Mouse (Mus musculus) embryonic stem cell, embryonic (primary cell): ENCODE results near the gene Slc51b.

Source experiments
- CTCF ChIA-PET, 4 experiments: fragments of 300-600 bp in 2 of 4; fragments of 350-600 bp in 2 of 4; sonication (Branson Sonifier 250); formaldehyde crosslinking; loops; one replicate each; lab custom pipeline; 2022; ENCODE audit warnings: inconsistent platforms in 2 of 4; lab: Charles Lee
- POLR2A ChIA-PET, 4 experiments: fragments of 300-600 bp in 2 of 4; fragments of 350-600 bp in 2 of 4; sonication (Branson Sonifier 250); formaldehyde crosslinking; loops; one replicate each; lab custom pipeline; 2022; ENCODE audit warnings: antibody characterized with exemption in 4 of 4, inconsistent platforms in 1 of 4; lab: Charles Lee

Slc51b gene

DNA sequence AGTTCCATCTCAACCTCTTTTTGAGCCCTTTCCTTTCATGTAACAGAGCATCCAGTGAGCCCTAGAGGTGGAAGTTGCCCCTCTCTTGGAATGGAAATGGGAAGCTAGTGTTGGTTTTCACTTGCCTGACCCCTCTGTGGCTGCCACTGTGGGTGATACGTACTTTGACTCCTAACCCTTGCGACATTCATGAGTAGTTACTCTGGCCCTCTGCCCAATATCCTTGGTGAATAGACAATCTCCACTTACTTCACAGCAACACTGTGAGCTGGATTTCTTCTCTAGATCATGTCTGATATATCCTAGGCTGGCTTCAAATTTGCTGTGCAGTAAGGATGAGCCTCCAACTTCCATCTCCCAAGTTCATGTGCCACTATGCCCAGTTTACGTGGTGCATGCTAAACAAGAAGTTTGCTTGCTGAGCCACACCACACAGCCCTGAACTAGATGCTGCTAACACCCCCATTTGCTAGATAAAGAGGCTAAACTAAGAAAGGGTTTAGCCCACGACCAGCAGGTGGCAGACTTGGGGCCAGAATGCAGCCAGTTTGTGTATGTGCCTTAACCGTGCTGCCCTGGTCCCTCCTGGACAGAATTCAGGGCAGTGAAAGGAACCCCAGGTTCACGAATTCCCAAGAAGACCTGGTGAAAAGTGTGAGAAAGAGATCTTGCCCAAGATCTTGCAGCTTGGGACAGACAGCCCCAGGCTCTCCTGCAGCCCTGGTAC, 30.0 kb downstream of the Slc51b start:
- ChIA-PET CTCF (interaction anchor here in 3 of 4 experiments (0.5 to 1.3 kb wide), 8 partner anchors 8 to 374 kb away, joined by 3 to 19 read pairs (median 3); partner anchors contain the start of gene Plekho2 (in 1 of the 3)), POLR2A (interaction anchor here in 3 of 4 experiments (0.8 to 5.1 kb wide), 7 partner anchors 9 to 197 kb away, joined by 3 to 30 read pairs (median 4); partner anchors contain the start of gene Mtfmt (in 2 of the 3))

GRCm38 (mm10) chr9:65391613-65391964, 31.2 kb downstream of the Slc51b start, which contains the start of gene Kbtbd13:
Gene Kbtbd13, minus strand, starts transcription at chr9:65391652.
- CTCF ChIA-PET = interaction anchor here in 3 of 4 experiments (0.6 to 1.8 kb wide), 6 partner anchors 19 to 1833 kb away, joined by 3 to 8 read pairs (median 4); no protein-coding TSS in a partner anchor
- POLR2A ChIA-PET = interaction anchor here in 1 of 4 experiments (0.5 to 5.1 kb wide), 3 partner anchors 11 to 199 kb away, joined by 11 to 30 read pairs (median 11); no protein-coding TSS in a partner anchor

DNA sequence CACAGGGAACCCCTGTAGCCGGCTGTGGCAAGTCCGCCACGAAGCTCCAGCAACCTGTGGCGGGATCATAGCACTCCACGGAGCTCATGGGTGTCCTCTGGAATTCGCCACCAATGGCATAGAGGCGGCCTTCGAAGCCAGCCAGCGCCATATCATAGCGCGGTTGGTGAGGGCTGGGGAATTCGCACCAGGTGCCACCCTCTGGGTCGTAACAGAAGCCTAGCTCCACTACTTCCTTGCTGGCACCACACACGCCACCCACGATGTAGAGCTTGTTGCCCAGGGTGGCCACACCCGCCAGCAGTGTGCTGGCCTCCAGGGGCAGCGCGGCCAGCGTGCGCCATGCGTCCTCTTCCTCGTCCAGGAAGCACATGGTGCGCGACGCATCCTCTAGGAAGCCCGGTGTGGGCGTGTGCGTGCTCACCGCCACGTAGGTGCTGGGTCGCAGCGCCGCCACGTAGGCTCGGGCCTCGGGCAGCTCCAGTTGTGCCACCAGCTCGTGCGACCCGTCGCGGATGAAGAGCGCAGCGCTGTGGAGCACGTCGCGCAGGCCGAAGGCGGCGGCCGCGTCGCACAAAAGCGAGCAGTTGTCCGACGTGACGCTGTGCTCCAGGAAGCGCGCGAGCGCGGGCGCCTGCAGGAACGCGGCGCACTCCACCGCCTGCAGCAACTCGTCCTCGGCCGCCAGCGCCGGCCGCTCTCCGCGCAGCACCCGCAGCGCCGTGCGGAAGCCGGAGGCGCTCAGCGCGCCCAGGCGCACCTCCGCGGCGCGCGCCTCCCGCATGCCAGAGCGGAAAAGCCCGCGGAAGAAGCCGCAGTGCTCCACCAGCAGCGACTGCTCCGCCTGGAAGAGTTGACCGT, 31.8 kb downstream of the Slc51b start:
- ChIA-PET CTCF (interaction anchor here (0.6 to 1.8 kb wide), 9 partner anchors 16 to 1834 kb away, joined by 3 to 8 read pairs (median 3); no protein-coding TSS in a partner anchor), POLR2A (interaction anchor here in 3 of 4 experiments (0.6 to 5.1 kb wide), 17 partner anchors 10 to 197 kb away, joined by 3 to 30 read pairs (median 5); partner anchors contain the start of gene Mtfmt (in 1 of the 3))

- ChIA-PET CTCF (interaction anchor here in 1 of 4 experiments (0.6 to 1.0 kb wide), 2 partner anchors 15 to 602 kb away, joined by 3 read pairs; no protein-coding TSS in a partner anchor), POLR2A (interaction anchor here in 1 of 4 experiments (0.7 kb wide), 1 partner anchor 16 kb away, joined by 4 read pairs; no protein-coding TSS in a partner anchor)
Measured at GRCm38 (mm10) chr9:65386373-65387140, 36.2 kb downstream of the Slc51b start.

DNA sequence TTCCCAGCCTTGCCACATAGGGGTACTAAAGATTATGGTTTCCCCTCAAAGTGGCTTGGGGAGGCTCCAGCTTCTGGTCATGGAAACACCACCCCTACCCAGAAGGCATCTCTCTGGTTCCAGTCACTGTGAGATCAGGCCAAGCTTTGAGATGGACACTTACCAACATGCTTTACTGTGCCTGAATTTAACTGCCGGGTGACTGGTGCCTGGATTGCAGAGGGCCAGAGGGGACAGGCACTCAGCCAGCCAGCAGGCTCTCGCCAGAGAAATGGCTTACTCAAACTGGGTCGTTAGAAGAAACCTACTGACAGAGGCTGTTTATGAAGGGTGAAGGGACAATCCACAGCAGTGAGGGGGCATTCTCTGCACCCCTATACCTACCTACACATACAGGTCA, 38.5 kb downstream of the Slc51b start:
- ChIA-PET CTCF (interaction anchor here in 1 of 4 experiments (0.7 to 1.1 kb wide), 3 partner anchors 9 to 48 kb away, joined by 3 to 4 read pairs (median 3); no protein-coding TSS in a partner anchor), POLR2A (interaction anchor here (0.8 to 1.9 kb wide), 6 partner anchors 9 to 118 kb away, joined by 3 to 4 read pairs (median 4); partner anchors contain the start of gene Ubap1l (in 1 of the 4))

GRCm38 (mm10) chr9:65382751-65383097, 40.0 kb downstream of the Slc51b start:
- CTCF ChIA-PET = interaction anchor here in 2 of 4 experiments (0.6 to 1.8 kb wide), 2 partner anchors 10 to 1473 kb away, joined by 4 to 6 read pairs; no protein-coding TSS in a partner anchor
- POLR2A ChIA-PET = interaction anchor here in 3 of 4 experiments (0.7 to 5.1 kb wide), 11 partner anchors 9 to 117 kb away, joined by 3 to 30 read pairs (median 3); partner anchors contain the start of genes Kbtbd13 (in 1 of the 3), Pdcd7 (in 1 of the 3) and Rasl12 (in 1 of the 3)

- CTCF ChIA-PET = interaction anchor here in 3 of 4 experiments (0.6 to 1.8 kb wide), 4 partner anchors 10 to 1472 kb away, joined by 3 to 6 read pairs (median 4); no protein-coding TSS in a partner anchor
- POLR2A ChIA-PET = interaction anchor here in 3 of 4 experiments (0.5 to 5.1 kb wide), 13 partner anchors 9 to 421 kb away, joined by 3 to 30 read pairs (median 3); partner anchors contain the start of genes Kbtbd13 (in 1 of the 3), Pdcd7 (in 1 of the 3) and Rasl12 (in 1 of the 3)
Measured at GRCm38 (mm10) chr9:65382031-65382750, 40.6 kb downstream of the Slc51b start.

DNA sequence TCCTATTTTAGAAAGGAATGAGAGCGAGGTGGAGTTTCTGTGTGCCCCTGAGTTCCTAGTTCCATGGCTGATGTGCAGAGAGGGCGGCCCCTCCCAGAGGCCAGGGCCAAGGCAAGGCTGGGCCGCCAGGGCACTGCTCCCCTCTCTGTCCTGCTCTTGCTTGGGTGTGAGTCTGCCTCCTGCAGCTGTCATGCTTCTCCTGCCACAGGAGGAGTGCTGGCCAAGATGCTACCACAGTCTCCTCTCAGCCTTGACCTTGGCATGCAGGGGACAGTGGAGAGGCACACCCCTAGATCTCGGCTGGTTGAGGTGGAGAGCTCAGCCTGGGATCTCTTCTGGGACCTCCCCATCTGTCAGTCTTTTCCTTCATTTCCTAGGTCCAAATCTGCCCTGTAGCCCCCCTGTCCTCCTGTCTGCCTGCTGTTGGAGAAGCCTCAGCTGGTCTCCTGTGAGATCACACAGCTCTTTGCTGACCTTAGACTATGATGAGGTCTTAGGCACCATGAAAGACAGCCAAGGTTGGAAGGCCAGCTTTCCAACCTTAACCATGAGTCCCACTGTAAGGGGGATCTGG, 41.7 kb downstream of the Slc51b start:
- ChIA-PET POLR2A (interaction anchor here in 3 of 4 experiments (0.6 to 5.1 kb wide), 6 partner anchors 9 to 357 kb away, joined by 3 to 30 read pairs (median 4); partner anchors contain the start of gene Kbtbd13 (in 1 of the 3)), CTCF (interaction anchor here in 2 of 4 experiments (0.5 to 1.8 kb wide), 2 partner anchors 8 to 190 kb away, joined by 4 to 6 read pairs; no protein-coding TSS in a partner anchor)

DNA sequence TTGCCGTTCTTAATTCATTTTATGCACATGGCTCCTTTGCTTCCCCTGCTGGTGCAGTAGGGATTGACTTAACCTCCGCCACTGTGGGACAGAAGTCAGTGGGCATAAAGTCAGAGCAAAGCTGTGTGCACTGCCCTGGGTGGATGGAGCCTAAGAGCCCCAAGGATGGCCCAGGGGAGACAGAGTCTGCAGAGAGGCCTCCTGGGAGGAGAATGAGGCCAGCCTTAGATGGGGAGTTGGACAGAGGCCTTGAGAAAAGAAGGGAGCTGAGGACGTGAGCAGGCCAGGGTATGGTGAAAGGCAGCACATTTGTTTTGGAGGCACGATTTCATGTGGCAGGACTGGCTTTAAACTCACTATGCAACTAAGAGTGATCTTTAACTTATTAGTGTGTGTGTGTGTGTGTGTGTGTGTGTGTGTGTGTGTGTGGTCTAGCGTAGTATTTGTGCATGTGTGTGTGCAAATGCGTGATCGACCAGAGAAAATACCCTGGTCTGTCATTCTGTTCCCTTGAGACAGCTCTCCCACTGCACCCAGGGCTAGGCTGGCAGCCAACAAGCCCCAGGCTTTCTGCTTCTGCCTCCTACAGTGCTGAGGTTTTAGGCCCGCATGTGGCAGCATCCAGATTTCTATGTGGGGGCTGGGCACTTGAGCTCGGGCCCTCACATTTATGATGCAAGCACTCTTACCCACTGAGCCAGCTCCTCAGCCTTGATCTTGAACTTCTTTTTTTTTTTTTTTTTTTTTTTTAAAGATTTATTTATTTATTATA, 47.4 kb downstream of the Slc51b start:
- CTCF ChIA-PET = interaction anchor here in 3 of 4 experiments (0.6 to 1.5 kb wide), 6 partner anchors 9 to 86 kb away, joined by 3 to 4 read pairs (median 3); no protein-coding TSS in a partner anchor
- POLR2A ChIA-PET = interaction anchor here in 2 of 4 experiments (0.7 to 2.1 kb wide), 9 partner anchors 9 to 174 kb away, joined by 3 to 6 read pairs (median 4); partner anchors contain the start of genes Pdcd7 (in 1 of the 2) and Ubap1l (in 1 of the 2)

DNA sequence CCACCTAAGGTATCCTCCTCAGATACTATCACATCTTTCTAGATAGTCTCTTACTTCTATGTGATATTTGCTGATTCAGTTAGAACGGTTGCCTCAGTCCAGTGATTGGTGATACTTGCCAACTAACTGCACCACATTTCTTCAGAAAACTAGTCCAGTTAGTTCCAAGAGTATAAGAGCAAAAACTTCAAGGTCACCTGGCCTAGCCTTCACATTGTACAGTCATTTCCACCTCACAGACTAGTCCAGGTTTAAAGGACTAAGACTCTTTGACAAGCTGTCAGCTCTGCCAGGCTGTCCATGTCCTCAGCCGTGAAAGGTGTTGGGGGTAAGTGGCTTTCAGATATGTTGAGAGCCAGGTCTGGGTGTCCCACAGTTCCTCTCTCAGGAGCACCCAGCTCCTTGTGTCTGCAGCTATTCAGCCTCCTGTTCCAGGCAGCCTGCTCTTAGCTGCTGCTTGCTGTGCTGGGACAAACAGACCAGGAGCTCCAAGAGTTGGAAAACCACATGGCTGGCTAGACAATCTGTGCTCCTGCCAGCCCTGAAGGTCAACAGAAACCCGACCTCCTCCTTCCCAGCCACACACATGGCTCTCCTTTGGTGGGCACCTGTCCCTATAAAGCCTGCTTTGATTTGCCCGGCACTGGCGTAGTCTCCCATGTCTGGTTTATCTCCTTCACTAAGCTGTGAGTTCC, 48.1 kb downstream of the Slc51b start:
- CTCF ChIA-PET = interaction anchor here in 2 of 4 experiments (1.1 to 1.5 kb wide), 3 partner anchors 9 to 59 kb away, joined by 3 to 4 read pairs (median 3); no protein-coding TSS in a partner anchor
- POLR2A ChIA-PET = interaction anchor here in 2 of 4 experiments (1.0 to 2.1 kb wide), 5 partner anchors 9 to 35 kb away, joined by 3 to 5 read pairs (median 3); partner anchors contain the start of genes Pdcd7 (in 1 of the 2) and Ubap1l (in 1 of the 2)

- POLR2A ChIA-PET = interaction anchor here in 3 of 4 experiments (0.6 to 3.0 kb wide), 17 partner anchors 9 to 221 kb away, joined by 3 to 13 read pairs (median 3); partner anchors contain the start of genes Mtfmt (in 2 of the 3), Kbtbd13 (in 1 of the 3), Pdcd7 (in 1 of the 3) and Ubap1l (in 1 of the 3)
- CTCF ChIA-PET = interaction anchor here in 2 of 4 experiments (0.7 to 1.8 kb wide), 10 partner anchors 9 to 227 kb away, joined by 3 to 9 read pairs (median 3); partner anchors contain the start of gene Kbtbd13 (in 1 of the 2)
Measured at GRCm38 (mm10) chr9:65372449-65372848, 50.3 kb downstream of the Slc51b start.

DNA sequence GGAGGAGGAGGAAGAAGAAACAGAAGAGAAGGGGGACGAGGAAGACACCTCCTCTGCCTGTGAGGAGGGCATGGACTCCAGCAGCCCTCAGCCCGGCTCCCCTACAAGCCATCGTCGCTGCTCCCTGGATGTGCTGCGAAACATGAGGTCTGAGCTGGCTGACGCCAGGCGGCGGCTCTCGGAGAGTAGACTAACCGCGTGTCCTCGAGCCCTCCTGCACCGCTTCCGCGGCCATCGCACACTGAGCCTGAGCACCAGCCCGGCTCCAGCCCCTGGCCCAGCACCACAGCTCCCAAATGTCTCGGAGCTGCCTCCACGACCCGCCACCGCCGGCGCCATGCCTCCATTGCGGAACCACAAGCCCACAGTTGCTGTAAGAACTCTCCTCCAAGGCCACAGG, 51.0 kb downstream of the Slc51b start:
- POLR2A ChIA-PET = interaction anchor here in 3 of 4 experiments (0.5 to 3.0 kb wide), 18 partner anchors 10 to 1193 kb away, joined by 3 to 13 read pairs (median 4); partner anchors contain the start of genes Kbtbd13 (in 1 of the 3), Mtfmt (in 1 of the 3), Pdcd7 (in 1 of the 3) and Plekho2 (in 1 of the 3)
- CTCF ChIA-PET = interaction anchor here in 3 of 4 experiments (0.6 to 1.8 kb wide), 9 partner anchors 8 to 151 kb away, joined by 3 to 9 read pairs (median 4); partner anchors contain the start of gene Kbtbd13 (in 1 of the 3)

DNA sequence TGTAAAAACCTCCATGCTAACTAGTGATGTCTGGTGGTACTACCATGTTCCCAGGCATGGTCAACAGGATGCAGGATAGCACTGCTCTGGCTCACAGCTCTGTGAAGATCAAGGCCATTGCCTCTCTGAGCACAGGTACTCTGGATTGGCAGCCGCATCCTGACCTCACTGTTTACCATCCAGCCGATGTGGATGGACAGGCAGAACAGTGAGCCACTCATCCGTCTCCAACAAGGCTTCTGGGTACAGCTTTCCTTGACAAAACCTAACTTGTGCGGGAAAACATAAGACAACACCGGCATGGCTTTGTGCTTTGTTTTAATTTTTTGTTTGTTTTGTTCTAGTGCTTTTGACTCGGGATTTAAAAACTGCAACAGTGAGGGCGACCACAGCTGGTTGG, 57.0 kb downstream of the Slc51b start:
- POLR2A ChIA-PET = interaction anchor here in 1 of 4 experiments (0.7 to 1.4 kb wide), 2 partner anchors 14 to 50 kb away, joined by 3 to 5 read pairs; no protein-coding TSS in a partner anchor
- CTCF ChIA-PET = no interaction called here
